Mouse (Mus musculus) right cerebral cortex, postnatal 25 days (tissue): ENCODE data around the gene Unc93a2.
A peak's percentile ranks its signal among the peaks of the same experiment; 100 is the strongest.
"Not testable (repeated sequence)": the region's sequence is repeated elsewhere in the genome, so short reads cannot be mapped to it uniquely, and the experiment has no call there.

ENCODE experiments used
- DNase-seq: peaks from one replicate; pipeline ENCODE4 v3.0.0; 2022

The Unc93a2 gene

DNA sequence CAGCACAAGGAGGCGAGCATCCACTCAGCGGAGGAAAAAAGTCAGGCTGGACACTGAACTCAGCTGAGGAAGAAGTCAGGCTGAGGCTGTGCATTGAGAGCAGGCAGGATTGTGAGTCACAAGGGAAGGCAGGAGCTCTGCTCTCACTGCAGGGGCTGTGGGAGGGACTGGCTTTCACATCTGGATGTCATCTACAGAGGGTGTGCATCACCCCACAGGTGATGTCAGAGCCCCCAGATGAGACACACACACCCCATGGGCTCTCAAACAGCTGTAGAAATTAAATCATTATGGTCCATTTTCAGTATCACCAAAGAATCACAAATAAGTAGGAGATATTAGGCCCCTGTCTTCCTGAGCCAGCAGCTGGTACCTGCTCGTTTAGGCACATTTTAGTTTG, at the start of gene Unc93a2:
Gene Unc93a2 (minus strand): TSS at position 101 of the 400 bp plus-strand sequence.
- DNase-seq = not testable (repeated sequence)

DNA sequence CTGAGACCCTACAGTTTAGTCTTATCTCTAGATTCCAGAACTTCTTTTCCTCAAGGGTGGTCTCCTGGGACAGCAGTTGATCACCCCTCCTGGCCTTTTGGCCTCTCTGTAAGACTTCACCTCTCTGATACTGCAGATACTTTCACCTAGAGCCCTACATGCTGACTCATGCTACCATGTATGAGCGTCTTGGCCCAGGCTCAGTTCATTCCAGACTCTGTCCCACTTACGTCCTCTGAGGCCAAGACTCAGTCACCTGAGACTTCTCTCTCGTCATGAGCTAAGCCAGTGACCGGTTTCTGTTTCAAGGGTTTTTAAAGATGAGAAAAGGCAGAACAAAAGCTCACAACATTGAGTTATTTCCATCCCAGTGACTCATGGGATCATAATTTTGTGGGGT, 48.9 kb upstream of the Unc93a2 start:
- not testable (repeated sequence) for DNase-seq

- not testable (repeated sequence) for DNase-seq
These were observed 45.0 kb upstream of the Unc93a2 start for GRCm38 (mm10) chr17:7430210-7430631.

- peak; percentile 18 for DNase-seq
These were observed 35.1 kb upstream of the Unc93a2 start for GRCm38 (mm10) chr17:7420191-7420973.

DNA sequence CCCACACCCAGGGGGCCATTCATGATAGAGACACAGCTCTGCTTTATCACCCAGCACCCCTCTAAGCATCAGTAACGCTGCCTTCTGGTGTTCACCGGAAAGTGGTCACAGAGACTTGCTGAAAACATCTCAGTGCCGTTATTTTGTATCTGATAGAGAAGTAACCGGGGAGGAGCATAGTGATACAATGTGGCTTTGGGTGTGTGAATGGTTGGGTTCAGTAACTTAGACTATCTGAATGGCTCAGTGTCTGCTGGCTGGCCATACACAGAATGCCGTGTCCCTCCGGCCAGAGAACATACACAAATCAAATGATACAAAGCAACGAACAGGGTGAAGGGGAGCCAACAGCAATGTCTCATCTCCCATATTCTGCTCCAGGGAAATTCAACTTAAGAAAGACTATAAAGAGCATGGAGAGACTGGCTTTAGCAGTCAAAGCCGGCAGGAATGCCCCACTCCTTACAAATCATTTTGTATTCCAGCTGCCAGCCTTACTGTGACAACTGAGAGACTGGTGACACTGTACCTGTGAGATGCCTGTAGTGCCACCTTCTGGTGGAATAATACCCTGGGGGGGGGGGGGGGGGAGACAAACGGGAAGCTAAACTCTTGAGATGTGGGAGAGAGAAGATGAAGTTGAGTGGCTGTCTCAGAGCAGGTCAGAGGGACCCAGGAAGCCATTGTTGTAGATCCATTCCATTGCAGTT, 29.5 kb upstream of the Unc93a2 start:
- DNase-seq = not testable (repeated sequence)

DNA sequence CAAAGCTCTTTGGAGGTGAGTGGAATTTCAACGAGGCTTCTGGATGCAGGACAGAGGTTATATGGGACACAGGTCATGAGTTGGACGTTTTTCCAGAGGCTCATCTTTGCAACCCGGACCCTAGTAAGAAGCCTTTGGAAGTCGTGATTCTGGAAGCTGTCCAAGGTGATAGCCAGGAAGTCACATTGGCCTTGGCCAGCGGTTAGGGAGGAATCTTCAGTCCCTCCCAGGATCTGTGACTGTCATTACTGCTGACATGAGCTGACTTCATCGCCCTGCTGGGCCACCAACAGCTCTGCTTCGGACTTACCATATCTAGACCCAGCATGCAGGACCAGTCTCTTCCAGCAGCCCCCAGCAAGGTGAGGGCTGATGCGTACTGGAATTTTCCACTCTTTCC, 28.1 kb upstream of the Unc93a2 start:
- DNase-seq = not testable (repeated sequence)

DNA sequence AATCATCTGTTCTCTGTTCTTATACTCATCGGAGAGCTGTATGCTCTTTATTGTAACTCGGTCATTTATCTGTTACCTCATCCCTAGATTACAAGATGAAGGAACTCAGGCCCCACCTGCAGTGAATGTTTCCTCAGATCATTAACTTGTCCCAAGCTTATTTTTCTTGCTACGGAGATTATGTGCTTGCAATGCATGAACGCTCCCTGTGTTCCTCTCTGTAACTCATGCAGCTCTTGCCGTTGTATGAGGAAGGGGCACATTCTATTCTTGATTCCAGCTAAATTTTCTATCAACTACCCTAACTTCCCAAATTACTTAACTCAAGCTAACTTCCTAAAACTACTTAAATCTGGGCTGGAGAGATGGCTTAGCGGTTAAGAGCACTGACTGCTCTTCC, 14.5 kb upstream of the Unc93a2 start:
- not testable (repeated sequence) for DNase-seq

DNA sequence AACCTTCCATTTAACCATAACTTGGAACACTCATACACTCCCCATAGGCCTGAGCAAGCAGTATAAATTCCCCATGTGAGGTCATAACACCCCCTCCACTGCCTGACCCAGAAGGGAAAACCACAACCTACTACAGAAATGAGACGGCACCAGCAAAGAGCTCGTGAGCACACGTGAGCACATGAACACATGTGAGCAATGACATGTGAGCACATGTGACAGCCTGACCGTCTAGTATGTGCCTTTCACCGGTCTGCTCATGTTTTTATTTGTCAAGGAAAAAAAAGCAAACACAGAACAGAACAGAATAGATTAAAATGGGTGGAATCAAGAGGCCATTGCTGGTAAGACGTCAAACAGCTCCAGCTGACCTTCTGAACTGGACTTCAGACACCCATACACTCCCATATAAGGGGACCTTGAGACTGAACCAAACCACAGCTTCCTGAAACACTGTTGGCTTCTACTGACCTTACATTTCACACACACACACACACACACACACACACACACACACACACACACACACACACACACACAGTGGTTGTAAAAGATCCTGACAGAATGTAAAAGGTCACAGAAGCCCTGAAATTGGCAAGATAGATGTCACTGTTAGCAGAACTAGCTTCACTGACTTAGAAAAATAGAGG, 13.1 kb upstream of the Unc93a2 start:
- not testable (repeated sequence) for DNase-seq

DNA sequence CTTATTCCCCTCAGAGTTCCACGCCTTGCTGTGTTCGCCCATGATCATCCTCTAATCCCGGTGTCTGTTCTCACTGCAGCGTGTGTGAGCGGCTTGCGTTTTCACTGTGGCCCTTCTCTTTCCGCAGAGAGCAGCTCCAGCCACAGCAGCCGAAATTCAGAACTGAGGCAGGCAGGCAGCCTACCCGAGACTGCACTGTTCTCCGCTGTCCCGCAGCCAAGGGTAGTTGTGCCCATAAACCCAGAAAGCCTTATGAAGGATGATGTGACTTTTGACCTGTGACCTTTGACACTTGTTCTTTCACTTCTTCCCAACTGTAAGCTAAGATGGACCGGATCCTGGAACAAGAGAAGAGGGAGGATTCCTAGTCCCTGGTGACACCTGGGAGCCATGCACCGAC, 11.8 kb upstream of the Unc93a2 start:
- not testable (repeated sequence) for DNase-seq

DNA sequence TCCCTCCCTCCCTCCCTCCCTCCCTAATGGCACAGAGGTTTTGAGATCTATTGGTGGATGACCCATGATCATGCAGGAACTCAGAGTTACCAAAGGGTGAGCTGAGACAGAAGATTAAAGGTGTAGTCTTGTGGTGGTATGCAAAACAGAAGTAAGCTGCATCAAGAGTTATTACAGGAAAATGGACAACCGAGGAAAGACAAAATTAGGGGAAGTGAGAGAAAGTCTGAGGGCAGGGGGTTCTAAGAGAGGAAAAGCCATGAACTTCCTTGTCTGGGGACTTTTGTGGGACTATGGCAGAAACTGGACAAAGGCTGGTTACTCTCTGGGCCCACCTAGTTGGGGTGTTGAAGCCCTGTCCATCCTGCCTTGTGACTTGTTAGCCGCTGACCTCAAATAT, 11.0 kb upstream of the Unc93a2 start:
- not testable (repeated sequence) for DNase-seq

- DNase-seq = not testable (repeated sequence)
These were observed 10.4 kb upstream of the Unc93a2 start for GRCm38 (mm10) chr17:7395671-7396070.

DNA sequence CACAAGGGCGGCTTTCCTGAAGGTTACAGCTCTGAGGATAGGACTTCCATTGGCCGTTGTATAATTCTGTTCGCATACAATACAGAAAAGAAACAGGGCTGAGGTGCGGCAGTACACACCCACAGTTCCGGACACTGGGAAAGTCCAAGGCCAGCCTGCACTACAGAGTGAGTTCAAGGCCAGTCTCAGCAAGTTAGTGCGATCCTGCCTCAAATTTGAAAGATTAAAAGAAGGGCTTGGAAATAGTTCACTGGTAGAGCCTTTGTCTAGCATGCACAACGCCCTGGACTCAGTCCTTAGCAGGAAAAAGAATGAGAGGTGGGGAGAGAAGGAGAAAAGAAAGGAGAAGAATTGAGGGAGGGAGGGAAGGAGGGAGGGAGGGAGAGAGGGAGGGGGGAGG, 9.9 kb upstream of the Unc93a2 start:
- DNase-seq = not testable (repeated sequence)

GRCm38 (mm10) chr17:7389898-7390297, 4.6 kb upstream of the Unc93a2 start:
- DNase-seq = not testable (repeated sequence)

GRCm38 (mm10) chr17:7388958-7389356, 3.7 kb upstream of the Unc93a2 start:
- DNase-seq = not testable (repeated sequence)

DNA sequence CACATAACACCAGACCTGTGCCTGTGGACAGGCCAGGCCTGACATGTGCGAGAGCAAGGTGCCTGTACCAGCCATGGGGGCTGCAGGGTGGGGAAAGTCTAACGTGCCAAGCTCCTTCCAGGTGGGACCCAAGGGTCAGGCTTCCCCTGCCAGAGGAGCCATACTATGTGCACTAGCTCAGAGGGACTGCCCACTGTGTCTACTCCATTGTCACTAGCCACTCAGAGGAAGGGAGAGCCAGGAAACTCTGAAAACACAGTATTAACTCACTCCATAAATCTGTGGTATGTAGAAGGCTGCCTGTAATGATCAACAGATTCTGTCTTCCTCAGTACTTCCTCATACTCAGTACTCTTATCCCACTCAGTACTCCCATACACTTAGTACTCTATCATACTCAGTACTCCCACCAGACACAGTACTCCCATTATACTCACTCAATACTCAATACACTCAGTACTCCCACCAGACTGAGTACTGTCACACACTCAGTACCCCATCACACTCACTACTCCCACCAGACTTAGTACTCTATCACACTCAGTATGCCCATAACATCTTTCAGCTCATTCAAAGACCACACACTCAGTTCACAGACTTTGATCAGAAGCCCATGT, 3.2 kb upstream of the Unc93a2 start:
- not testable (repeated sequence) for DNase-seq

- DNase-seq = not testable (repeated sequence)
These were observed 752 bp upstream of the Unc93a2 start for GRCm38 (mm10) chr17:7386016-7386415.

- DNase-seq = not testable (repeated sequence)
These were observed 1.8 kb downstream of the Unc93a2 start for GRCm38 (mm10) chr17:7383167-7384143.

DNA sequence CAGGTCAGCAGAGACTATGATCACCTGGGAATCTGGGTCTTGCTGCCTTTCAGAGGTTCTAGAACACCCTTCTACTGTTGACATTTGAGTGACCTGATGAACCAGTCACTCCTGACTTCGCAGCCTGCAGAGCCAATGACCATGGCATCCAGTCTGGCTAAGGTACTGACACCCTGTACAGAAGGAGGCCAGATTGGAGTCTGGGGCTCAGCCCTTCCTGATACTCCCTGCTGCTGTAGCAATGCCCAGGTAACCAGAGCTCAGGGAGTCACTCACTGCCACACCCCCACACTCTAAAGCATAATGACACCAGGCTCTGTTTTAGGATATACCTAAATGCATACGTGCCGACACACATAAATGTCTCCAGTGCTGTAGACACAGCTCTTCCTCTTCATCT, 2.6 kb downstream of the Unc93a2 start:
- DNase-seq = not testable (repeated sequence)

DNA sequence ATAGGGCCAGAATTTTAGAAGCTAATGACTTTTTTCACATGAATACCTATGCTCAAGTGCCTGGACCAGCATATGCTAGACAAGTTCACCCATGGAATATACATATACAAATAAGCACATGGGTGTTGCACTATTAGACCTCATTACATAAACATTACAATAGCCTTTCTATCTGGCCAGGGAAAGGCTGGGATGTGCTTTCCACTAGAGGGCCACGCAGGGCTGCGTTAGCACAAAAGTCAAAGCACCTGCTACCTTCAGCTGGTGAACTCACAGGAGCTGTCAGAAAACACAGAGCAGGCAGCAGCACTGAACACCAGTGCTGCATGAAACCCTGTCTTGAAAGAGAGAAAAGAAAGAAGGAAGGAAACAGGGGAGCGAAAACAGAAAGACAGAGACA, 7.4 kb downstream of the Unc93a2 start:
- DNase-seq = not testable (repeated sequence)

- not testable (repeated sequence) for DNase-seq
These were observed 8.1 kb downstream of the Unc93a2 start for GRCm38 (mm10) chr17:7376951-7377700.

GRCm38 (mm10) chr17:7371879-7372278, 13.4 kb downstream of the Unc93a2 start, which contains the start of gene Gm49630:
Gene Gm49630 (minus strand): TSS chr17:7371979.
- not testable (repeated sequence) for DNase-seq
